ENCODE assay signal across 10 mouse cellular contexts in genomic region chr17:84865158-84865557, GRCm38 (mm10).
DNase-seq lines count a peak whose midpoint lies in the region; ATAC-seq and TF ChIP-seq lines count a peak whose summit lies in the region.
"Had no signal": no experiment of that assay in that cellular context is flagged by ENCODE, and none has a peak within 500 bp of the region (broad histone marks: within the 10 kb centered on the region; RNA-seq: fewer than 3 reads in every experiment).

No protein-coding gene starts in this region.

- WGBS in neural tube, embryonic 15.5 days = 61% methylated on average over 2 of the region's 2 CpGs

- no peak overlapping the region for H3K9ac ChIP-seq in neural tube, embryonic 15.5 days (replicated peaks)
- H3K9ac ChIP-seq: embryonic facial prominence, embryonic 15.5 days; kidney, embryonic 15.5 days; limb, embryonic 15.5 days had no signal

- no peaks in the 10 kb centered on the region for H3K27me3 ChIP-seq in neural tube, embryonic 15.5 days (replicated peaks)
- H3K27me3 ChIP-seq: embryonic facial prominence, embryonic 15.5 days; limb, embryonic 15.5 days had no signal

- intact Hi-C loops in left cerebral cortex, adult 2 months (cut with DNase I) = no loop called here
- intact Hi-C loops in left cerebral cortex, postnatal 10 days (cut with DNase I) = no loop called here

- H3K4me2 ChIP-seq in neural tube, embryonic 15.5 days = no peak overlapping the region
- H3K4me2 ChIP-seq: embryonic facial prominence, embryonic 15.5 days; kidney, embryonic 15.5 days; limb, embryonic 15.5 days had no signal

- no peak for DNase-seq in left cerebral cortex, adult 2 months (ENCODE audit: extremely low spot score in 1 of 2, low spot score in 2 of 2)
- DNase-seq in left cerebral cortex, postnatal 10 days (ENCODE audit: extremely low spot score in 1 of 2, low spot score in 2 of 2) = no peak
- peak; percentile 68 to 78 for DNase-seq in cerebellum, adult 18-20 months
- no peak for DNase-seq in embryo, embryonic 10 days (ENCODE audit: low spot score)

- no peak for TF ChIP-seq CTCF in left cerebral cortex, adult 2 months (IDR thresholded peaks at IDR 0.05)

- H3K4me3 ChIP-seq in left cerebral cortex, adult 2 months = no peak overlapping the region
- no peak overlapping the region for H3K4me3 ChIP-seq in neural tube, embryonic 15.5 days (replicated peaks)
- H3K4me3 ChIP-seq: embryonic facial prominence, embryonic 15.5 days; kidney, embryonic 15.5 days; limb, embryonic 15.5 days had no signal

- H3K27ac ChIP-seq in left cerebral cortex, adult 2 months = peak overlapping the region; percentile 61
- H3K27ac ChIP-seq in neural tube, embryonic 15.5 days (replicated peaks) = no peak overlapping the region
- H3K27ac ChIP-seq: embryonic facial prominence, embryonic 15.5 days; kidney, embryonic 15.5 days; limb, embryonic 15.5 days had no signal

- peak; percentile 59 for ATAC-seq in granulocyte monocyte progenitor cell, adult 5-6 weeks (replicated peaks; ENCODE audit: poor library complexity, severe bottlenecking)
- peak; percentile 66 for ATAC-seq in megakaryocyte progenitor cell, adult 5-6 weeks (replicated peaks; ENCODE audit: poor library complexity)
- ATAC-seq in neural tube, embryonic 15.5 days (ENCODE audit: low FRiP score) = no peak

- H3K9me3 ChIP-seq in neural tube, embryonic 15.5 days (replicated peaks) = no peaks in the 10 kb centered on the region
- H3K9me3 ChIP-seq: embryonic facial prominence, embryonic 15.5 days; kidney, embryonic 15.5 days; limb, embryonic 15.5 days had no signal

- no peaks in the 10 kb centered on the region for H3K36me3 ChIP-seq in neural tube, embryonic 15.5 days
- H3K36me3 ChIP-seq: embryonic facial prominence, embryonic 15.5 days; kidney, embryonic 15.5 days; limb, embryonic 15.5 days had no signal

- H3K4me1 ChIP-seq in neural tube, embryonic 15.5 days = 0 out of 2 replicates have a peak, but pooled peaks cover 4% of the 10 kb centered on the region
- H3K4me1 ChIP-seq: embryonic facial prominence, embryonic 15.5 days; kidney, embryonic 15.5 days; limb, embryonic 15.5 days had no signal

Comparison
In these comparisons a context has a peak if more than half of its experiments do, and no peak if none do; other contexts are left out.
1. DNase-seq: peak in cerebellum, adult 18-20 months (2 of 2); none in left cerebral cortex, adult 2 months (0 of 2), left cerebral cortex, postnatal 10 days (0 of 2) and embryo, embryonic 10 days (single experiment).